Mouse (Mus musculus) thymus, postnatal 36 days (tissue): ENCODE measurements around the gene Evx2.

ENCODE experiments used
- DNase-seq, 2 experiments: peaks; one replicate each; pipeline ENCODE4 v3.0.0; 2022; ENCODE audit warnings: mixed read lengths in 2 of 2

Gene Evx2

DNA sequence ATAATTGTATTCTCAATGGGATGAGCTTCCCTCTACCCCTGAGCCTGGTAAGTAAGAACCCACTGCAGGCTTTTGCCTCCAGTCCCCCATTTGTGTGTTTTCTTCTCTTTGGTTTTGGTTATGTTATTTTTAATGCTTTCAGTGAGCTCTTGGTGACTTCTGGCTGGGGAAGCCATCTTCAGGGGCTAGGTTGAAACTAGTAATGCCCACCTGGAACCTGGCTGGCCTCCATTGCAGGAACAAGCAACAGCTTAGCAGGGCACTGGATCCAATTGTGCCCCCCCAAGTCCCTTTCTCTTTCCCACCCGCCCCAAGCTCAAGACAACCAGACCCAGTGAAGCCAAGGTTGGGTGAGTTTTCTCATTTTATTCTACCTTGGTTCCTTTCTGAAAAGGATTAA lies 36.0 kb upstream of the Evx2 start:
- DNase-seq = no peak

DNA sequence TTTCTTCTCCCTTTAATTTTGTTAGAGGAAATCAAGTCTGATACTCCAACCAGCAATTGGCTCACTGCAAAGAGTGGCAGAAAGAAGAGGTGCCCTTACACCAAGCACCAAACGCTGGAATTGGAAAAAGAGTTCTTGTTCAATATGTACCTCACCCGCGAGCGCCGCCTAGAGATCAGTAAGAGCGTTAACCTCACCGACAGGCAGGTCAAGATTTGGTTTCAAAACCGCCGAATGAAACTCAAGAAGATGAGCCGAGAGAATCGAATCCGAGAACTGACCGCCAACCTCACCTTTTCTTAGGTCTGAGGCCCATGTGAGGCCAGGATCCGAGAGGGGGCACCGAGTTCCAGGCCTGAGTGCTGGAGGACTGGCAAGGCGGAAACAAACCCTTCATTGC lies 34.7 kb upstream of the Evx2 start:
- DNase-seq = no peak

DNA sequence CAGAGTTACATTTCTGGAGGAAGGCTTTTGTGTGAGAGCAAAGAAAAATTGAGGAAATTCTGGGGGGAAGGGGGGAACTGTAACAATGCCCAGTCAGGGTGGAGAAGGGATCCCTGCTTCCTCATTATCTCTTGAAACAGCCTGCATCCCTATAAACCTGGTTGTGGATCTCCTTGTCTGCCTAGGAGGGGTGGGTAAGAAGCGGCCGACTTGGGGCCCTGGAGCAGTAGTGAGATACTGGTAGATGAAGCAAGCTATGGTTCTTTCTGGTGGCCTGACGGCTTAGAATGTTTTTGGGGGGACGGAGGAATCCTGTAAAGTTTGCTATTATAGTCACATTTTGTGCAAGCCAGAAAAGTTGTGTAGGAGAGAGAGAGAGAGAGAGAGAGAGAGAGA lies 34.1 kb upstream of the Evx2 start:
- DNase-seq = no peak

DNA sequence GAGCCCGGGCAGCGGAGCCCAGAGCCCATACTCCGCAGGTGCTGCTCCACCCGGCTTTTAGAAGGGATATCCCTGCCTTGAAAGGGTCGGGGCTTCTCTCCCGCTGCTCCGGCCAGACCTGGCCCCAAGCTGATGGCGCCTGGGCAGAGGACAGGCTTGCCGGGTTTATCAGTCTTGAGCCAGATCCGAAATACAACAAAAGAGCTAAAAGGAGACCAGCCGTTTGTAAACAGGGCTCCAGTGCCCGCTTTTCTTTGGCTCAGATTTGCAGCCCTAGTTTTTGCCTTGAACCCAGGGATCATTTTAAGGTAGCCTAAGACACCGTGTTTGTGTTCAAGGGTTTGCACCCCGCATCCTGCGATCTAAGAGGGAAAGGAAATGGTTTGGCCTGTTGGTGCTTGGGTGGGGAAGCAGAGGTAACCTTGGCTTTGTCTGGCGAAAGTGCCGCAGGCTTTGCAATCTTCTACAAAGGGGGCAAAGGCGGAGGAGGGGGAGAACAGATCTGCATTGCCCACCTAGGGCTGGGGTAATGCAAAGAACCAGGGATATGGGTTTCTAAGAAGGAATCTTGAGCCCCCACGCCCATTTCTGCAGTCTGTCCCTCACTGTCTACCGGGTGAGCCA lies 33.6 kb upstream of the Evx2 start:
- no peak for DNase-seq

DNA sequence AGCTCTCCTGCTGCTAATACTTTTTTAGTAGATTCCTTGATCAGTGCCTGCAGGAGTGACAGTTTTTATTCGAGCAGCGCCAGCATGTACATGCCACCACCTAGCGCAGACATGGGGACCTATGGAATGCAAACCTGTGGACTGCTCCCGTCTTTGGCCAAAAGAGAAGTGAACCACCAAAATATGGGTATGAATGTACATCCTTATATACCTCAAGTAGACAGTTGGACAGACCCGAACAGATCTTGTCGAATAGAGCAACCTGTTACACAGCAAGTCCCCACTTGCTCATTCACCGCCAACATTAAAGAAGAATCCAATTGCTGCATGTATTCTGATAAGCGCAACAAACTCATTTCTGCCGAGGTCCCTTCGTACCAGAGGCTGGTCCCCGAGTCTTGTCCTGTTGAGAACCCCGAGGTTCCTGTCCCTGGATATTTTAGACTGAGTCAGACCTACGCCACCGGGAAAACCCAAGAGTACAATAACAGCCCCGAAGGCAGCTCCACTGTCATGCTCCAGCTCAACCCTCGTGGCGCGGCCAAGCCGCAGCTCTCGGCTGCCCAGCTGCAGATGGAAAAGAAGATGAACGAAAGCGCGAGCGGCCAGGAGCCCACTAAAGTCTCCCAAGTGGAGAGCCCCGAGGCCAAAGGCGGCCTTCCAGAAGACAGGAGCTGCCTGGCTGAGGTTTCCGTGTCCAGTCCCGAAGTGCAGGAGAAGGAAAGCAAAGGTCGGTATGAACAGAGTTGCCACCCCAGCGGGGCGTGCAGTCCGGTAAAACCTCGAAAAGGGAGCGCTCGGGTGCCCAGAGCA lies 32.8 kb upstream of the Evx2 start:
- DNase-seq = no peak

DNA sequence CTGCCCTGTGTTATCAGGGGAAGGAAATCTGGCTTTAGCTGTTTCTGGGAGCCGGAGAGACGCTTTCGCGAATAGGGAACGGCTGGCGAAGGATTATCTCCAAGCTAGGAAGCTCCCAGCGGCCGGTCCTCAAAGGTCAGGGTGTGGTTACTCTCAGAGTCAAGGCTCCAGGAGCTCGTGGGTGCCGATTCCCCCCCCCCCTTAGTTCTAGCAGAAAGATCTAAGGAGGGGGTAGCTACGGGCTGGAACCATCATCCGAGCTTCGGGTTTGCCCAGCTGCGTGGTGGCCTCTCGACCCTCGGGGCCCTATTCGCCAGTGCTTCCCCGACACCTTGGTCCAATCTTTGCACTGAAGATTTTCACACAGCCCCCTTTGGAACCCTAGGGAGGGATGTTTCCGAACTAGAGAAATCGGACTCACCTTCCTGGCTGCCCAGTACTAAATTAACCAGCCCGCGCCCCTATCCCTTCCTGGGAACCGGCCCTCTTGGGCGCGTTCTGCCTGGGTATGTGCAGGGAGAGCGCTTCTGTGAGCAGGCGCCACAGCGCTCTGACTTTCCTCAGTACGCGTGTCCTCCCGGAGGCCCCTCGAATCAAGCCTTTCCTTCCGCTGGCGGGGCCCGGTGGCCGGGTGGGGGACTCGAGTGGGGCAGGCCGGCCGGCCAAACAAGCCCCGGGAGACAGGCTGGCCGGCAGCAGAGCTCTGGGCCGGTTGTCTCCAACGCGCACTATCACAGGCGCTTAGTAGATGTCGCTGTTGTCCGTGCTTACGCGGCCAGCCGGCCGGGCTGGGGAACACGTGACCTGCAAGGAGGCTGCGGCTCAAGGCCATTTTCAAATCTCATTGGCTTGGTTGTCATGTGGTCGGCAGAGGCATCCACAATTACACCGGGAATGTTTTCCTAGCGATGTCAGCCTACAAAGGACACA lies 31.9 kb upstream of the Evx2 start, which contains the start of gene Hoxd10:
Gene Hoxd10 (plus strand): TSS at position 903 of the 930 bp plus-strand sequence.
- DNase-seq = no peak

DNA sequence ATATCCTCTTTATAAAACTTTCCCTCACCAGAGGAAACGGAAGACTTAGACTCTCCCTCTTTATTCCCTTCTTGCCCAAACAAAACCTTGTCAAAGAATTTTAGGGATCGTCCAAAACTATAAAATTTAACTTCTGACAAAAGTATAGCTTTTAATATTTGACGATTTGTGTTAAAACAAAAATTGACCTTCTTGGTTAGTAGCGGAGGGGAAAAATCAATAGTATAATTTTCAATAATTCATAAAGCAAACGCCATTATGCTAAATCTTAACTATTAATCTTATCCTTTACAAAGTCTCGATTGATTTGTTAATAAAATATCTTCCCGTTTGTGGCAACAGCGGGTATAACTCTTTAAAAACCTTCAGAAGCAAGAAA lies 31.0 kb upstream of the Evx2 start:
- DNase-seq = no peak

DNA sequence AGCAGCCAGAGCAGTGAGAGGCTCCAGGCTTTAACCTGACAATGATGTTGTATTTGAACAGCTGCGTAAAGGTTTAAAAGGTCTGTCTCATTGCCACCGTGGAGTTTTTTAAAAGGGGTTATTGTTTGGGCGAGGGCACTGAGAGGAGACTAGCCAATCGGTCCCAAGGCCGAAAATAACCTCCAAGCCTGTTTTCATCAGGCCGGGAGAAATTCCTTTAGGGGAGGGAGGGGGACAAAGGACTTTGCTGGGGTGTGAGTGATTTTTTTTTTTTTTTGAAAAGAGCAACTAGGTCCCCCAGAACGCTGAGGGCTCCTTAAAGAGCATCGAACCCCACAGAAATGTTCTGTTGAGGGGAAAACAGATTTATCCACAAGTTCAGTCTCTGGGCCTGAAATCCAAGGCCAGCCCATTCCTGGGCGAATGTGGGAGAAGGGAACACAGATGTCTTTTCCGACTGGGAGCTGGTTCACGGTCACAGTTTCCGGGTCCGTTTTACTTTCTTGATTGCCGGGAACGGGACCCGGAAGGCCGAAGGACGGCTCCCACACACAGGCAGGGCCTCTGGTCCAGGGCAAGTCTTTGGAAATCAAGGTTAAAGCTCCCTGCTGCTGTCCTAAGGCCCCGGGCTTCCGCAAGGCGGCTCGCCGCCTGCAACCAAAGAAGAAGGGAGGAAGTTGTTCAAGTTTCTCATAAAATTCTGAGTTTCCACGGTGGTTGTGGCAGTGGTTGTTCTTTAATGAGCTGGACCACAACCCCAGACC lies 30.4 kb upstream of the Evx2 start:
- no peak for DNase-seq

DNA sequence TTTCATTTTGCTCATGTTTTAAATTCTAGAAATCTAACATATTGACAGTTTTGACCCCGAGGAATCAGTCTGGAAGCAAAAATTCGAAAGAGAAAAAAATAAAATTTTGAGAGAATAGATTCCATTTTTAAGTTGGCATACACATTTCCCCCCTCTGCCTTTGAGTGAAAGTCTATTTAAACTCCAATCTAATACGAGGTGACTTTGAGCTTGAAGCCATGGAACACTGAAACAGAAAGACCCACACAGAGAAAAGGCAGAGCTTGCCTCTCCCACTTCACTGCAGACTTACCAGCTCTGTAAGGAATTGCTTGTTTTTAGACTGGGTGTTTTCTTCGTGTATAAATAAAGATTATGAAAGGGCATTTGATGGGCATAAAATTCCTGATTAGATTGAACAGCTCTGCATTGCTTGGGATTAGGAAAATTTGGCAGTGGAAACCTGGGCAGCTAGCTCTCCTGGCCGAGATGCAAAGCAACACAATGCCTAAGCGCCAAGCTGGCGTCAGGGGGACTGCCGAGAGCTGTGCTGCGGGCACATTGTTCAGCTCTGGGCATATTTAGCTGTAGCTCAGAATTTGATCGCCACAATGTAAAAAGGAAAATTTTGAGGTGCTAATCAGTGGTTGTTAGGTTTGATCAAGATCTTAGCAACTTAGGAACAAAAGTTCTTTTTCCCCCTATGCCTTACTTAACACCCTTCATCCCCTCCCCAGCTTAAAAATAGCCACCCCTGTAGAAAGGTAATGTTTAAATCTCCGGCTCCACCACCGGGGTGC lies 29.6 kb upstream of the Evx2 start:
- no peak for DNase-seq

DNA sequence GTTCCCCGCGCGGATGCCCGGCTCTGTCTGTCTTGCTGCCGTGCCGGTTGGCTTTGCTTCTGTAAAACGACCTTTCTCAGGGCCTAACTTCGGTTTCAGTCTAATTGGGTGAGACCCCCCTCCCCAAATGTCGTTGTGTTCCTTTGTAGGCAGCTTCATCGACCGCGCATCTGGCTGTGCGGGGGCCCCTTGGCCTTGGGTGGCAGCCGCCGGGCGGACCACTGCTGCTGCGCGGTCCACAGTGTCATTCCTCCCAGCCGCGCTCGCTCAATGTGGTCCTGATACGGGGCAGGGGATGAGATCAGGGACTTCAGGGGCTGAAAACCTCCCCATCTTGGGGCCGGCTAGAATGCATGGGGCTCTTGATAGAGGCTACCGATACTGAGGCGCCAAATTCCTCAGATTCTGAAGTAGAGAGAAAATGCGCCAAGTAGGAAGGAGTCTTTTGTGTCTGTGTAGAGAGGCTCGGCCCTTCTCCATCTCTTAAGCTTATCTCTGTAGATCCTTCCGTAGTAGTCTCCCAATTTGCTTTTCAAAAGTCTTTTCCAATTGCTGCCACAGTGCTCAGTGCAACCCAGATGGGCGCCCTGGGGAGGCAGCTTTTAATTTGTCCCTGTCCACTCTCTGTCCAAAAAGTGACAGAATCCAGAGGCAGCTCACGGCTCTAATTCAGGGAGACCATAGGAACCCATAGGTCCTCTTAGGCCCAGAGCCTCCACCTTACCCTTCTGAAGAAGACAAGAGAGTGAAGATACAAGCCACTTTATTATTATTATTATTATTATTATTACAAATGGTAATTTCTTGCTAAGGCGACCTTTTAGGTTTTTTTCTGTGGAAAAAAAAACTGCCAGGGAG lies 28.6 kb upstream of the Evx2 start:
- DNase-seq = no peak

DNA sequence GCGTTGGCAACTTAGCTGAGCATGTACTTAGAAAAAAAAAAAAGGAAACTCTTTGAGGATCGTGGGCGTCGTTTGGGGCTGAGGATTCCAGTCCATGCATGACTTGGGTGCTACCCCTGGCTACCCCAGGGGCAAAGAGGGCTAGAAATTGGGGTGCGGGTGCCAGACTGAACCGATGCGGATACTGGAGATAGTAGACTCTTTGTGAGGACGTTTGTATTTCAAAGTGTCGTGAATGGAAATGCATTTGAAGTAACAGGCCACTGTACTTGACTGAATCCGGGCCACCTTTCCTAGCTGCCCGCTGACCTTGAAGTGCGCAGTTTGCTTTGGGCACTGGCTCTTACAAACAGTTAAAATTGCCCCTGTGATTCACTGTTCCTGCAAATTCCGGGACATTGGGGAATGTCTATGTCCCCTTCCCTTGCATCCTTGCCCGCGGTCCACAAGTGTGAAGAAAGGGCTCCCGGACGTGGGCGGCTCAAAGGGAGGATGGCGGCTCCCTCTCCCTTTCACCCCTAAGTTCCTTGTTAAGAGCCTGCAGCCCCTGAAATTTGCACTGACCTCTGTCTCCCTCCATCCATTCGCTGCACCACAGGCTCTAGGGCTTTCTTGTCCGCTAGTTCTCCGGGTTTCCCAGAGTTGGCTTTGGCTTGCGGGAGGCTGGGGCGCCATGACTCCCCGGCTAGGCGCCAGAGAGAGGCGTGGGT lies 27.8 kb upstream of the Evx2 start:
- DNase-seq = no peak

DNA sequence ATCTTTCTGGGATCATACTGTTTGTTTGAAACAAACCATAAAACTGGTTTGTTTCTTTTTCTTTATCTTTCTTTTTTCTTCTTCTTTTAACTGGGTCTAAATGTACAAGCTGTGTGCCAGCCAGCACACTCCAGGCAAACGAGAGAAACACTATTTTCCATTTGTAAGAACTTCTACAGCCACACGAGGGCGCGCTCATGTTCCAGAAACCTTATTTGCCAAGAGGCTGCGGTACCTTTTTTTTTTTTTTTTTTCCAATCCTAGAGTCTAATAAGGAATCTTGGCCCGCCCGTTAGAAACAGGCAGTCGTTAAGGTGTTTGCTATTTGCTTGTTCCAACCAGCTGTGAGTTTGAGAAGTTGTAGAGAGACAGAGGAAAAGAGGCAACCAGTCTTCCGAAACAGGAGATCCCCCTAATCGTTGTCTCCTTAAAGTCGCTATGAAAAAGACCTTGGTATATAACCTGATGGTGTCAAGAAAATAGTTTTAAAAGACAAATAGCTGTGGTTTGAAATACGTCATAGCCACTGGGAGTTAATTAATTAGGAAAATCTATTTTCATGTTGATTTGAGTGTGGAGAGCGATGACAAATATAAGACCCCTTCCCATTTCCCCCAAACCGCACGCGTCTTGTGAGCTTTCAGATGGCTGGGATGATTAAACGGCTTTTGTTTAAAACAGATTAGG lies 27.1 kb upstream of the Evx2 start:
- no peak for DNase-seq

DNA sequence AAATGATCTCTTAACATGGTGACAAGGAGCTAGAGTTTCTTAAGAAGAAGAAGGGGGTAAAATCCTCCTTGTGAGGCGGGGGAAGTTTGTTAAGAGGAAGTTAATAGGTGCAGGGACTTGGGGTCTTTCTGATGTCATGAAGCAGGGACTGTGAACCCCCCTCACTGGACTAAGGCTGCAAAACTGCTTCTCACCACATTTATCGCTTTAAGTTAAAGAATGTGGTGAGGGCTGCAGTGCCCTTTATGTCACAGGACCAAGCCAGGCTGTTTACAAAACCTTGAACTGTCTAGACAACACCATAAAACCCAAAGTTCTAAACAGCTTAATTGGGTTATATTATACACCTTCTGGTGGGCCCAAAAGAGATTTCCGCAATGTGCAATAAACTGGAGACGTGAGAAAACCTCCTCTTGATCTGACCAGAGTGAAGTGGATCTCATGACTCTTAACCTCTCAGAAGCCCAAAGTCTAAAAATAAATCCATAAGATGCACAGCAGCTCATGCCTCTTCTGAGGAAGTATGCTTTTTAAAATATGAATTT lies 25.8 kb upstream of the Evx2 start:
- DNase-seq = no peak

DNA sequence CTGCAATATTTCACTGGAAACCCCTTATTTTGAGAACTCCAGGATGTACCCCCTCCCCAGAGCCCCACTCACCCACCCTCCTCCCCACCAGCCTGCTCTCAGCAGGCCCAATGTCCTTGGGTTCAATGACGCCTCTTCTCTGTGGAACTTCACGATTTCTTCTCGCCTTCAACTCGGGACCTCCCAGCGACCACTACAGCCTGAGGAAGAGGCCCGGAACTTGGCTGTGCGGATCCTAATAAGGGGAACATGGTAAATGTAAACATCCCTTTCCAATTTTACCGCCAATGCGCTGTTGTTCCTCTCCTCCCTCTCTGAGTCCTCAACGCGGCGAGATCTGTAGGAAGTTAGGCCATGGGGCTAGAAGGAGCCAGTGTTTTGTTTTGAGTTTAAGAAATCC lies 24.7 kb upstream of the Evx2 start:
- no peak for DNase-seq

DNA sequence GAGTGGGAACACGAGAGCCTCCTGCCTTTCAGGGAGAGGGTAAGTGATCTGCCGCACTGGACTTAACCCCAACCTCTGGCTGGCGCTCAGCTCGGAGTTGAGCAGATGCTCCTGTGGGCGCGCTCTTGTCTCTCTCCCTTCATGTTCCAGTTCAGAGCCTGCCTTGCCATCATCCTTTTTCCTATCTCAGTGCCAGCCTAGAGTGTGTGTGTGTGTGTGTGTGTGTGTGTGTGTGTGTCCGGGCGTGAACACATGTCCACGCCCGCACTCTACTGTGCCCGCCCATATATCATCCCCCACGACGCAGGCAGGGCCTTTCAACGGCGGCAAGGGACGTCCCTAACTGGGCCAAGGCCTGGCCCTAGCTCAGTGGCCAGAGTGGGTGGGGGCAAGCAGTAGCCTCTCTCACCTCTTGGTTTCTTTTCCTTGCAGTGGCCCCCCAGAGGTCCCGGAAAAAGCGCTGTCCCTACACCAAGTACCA lies 24.2 kb upstream of the Evx2 start:
- DNase-seq = no peak

DNA sequence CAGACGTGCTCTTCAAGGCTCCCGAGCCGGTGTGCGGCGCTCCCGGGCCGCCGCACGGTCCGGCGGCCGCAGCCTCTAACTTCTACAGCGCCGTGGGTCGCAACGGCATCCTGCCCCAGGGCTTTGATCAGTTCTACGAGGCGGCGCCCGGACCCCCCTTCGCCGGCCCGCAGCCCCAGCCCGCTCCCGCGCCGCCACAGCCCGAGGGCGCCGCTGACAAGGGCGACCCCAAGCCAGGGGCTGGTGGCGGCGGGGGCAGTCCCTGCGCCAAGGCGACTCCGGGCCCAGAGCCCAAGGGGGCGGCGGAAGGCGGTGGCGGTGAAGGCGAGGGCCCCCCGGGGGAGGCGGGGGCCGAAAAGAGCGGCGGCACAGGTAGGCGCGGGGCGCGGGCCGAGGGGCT lies 23.4 kb upstream of the Evx2 start:
- DNase-seq = no peak

DNA sequence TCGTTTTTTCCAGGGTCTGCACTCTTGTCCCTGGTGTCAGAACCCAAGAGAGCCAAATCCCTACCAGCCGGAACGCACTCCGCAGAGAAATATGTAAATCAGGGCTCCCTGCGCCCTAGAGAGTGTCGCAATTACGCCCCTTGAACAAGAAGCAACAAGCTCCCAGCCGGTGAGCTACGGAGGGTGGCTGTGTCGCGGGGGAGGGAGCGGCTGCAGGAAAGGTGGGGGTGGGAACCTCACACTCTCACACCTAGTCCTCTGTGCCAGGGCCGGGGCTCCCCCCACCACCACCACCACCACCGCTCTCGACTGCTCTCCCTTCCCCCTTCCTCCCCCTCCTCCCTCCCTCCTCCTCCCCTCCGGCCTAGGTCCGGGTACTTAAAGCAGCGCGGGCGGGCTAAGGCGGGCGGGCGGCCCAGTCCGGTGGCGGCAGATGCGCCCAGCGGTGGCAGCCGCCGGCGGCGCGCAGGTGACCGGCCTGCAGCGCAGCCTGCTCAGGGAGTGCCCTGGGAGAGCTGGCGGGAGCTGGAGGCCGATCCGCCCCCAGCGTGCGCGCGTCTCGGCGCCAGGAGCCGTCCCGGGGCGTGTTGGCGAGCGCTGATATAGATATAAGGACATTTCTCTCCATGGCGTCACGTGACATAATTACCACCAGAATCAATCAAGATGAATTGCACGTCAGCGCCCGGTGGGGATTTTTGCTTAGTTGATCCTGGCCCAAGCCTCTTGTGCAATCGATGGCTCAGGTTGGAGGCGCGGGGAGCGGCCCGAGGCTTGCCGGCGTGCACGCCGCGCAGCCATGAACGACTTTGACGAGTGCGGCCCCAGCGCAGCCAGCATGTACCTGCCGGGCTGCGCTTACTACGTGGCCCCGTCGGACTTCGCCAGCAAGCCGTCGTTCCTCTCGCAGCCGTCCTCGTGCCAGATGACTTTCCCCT lies 22.5 kb upstream of the Evx2 start:
- DNase-seq = no peak
